Mouse (Mus musculus) G1E (cell line): Measurements from ENCODE around the gene Maml3. TPM values are rescaled to one million over a fixed set of nuclear protein-coding genes. Genes with fewer than 3 reads are reported as not detected.

Source experiments
- ATAC-seq: 2 replicates; pipeline ENCODE4 v1.8.0; 2016; ENCODE audit warnings: mild to moderate bottlenecking; ENCODE audit not compliant: insufficient number of reproducible peaks, poor library complexity, low FRiP score, severe bottlenecking; ENCODE audit errors: extremely low read depth
- DNase-seq: peaks from one replicate; pipeline ENCODE4 v3.0.0; 2012; ENCODE audit warnings: low spot score
- H3K27me3 ChIP-seq: 2 replicates; pipeline ENCODE4 v1.6.1; 2012; ENCODE audit warnings: mild to moderate bottlenecking, low read length, inconsistent platforms; ENCODE audit not compliant: insufficient read depth
- H3K36me3 ChIP-seq: replicated peaks from 2 replicates; pipeline ENCODE3; 2012; ENCODE audit warnings: mild to moderate bottlenecking, inconsistent platforms
- H3K4me1 ChIP-seq: 2 replicates; pipeline ENCODE4 v1.6.1; 2012; ENCODE audit warnings: low read depth, low read length, inconsistent platforms, mixed read lengths; ENCODE audit not compliant: insufficient read depth
- H3K4me3 ChIP-seq: 2 replicates; pipeline ENCODE4 v1.5.1; 2012; ENCODE audit warnings: low read depth, mild to moderate bottlenecking, inconsistent platforms, low read length, moderate library complexity, mixed read lengths
- H3K9me3 ChIP-seq: replicated peaks from 2 replicates; pipeline ENCODE4 v1.6.1; 2012; ENCODE audit warnings: inconsistent platforms
- CTCF ChIP-seq: IDR thresholded peaks from 2 replicates; pipeline ENCODE4 v1.5.1; 2012; ENCODE audit warnings: low read depth, low read length, inconsistent platforms, mixed read lengths
- GATA1 ChIP-seq: IDR thresholded peaks from 2 replicates; pipeline ENCODE4 v1.6.1; 2012; ENCODE audit warnings: borderline replicate concordance, low read length, inconsistent platforms, mixed read lengths
- GATA2 ChIP-seq: IDR thresholded peaks from 2 replicates; pipeline ENCODE4 v1.6.1; 2012; ENCODE audit warnings: low read depth, low read length, inconsistent platforms, borderline replicate concordance
- POLR2AphosphoS5 ChIP-seq: IDR thresholded peaks from 2 replicates; pipeline ENCODE4 v1.6.1; 2012; ENCODE audit warnings: low read depth, low read length, inconsistent platforms; ENCODE audit not compliant: insufficient replicate concordance
- TAL1 ChIP-seq: conservative IDR thresholded peaks from 2 replicates; pipeline ENCODE4 v1.6.1; 2012; ENCODE audit warnings: low read depth, low read length, inconsistent platforms, mixed read lengths
- polyA plus RNA-seq: library from polyadenylated mRNA; stranded (reverse); fragments of >175 nt; gene quantifications from 2 replicates; pipeline ENCODE4 v1.2.3, GENCODE M21; 2012
- total RNA-seq, 2 experiments: library from RNA; stranded (forward) in 1 of 2; stranded (reverse) in 1 of 2; fragments of 200-1000 nt in 1 of 2; fragments of >200 nt in 1 of 2; fragmentation: Nextera tagmentation in 1 of 2; gene quantifications; 2 replicates each; pipeline ENCODE4 v1.2.3; 2014 to 2017

Maml3 gene
- total and polyA plus RNA-seq, 3 experiments, result 0.01 to 0.49 TPM; not detected in 1

DNA sequence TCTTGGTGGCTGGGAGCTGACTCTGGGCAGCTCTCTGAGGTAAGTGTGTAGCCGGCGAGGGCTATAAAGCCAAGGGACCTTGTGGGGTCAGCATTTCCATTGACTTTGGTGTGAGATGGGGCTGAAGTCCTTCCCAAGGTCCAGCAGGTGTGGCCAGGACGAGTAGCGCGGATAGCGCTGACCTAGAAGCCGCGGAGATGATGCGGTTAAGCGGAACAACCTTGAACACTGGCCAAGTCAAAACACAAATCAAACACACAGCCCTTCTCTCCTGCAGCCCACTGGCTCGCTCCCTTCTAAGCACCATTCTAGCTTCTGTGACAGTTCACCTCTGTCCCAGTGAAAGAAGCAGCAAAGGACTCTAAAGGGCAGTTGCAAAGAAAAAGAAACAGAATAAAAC is 225.7 kb downstream of the Maml3 start:
- Histone ChIP-seq H3K9me3 (no peaks in the 10 kb centered on the region), H3K4me3 (no peak overlapping the region), H3K27me3 (no peaks in the 10 kb centered on the region), H3K4me1 (no peaks in the 10 kb centered on the region), H3K36me3 (no peaks in the 10 kb centered on the region)
- DNase-seq (no peak), ATAC-seq (no peak)
- no peak for TF ChIP-seq POLR2AphosphoS5
- TF ChIP-seq GATA2, result no peak
- TF ChIP-seq TAL1, result no peak
- no peak for TF ChIP-seq GATA1
- no peak for TF ChIP-seq CTCF

DNA sequence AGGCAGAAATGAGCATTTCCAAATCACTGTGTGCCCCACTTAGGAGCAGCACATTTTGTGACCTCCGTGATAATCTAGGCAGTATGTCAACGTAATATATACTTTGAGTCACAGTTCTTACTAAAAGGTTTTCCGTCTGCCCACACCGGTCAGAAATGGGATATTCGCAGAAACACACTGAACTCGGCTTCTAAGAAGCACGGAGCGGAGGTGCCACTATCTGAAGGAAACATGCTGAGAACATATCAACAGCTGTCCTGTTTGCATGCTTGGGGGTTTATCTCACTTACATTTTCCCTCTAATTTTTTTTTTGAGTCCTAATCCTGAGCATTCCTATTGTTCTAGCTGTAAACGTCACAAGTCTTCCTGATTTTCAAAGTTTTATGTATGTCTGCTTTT is 226.3 kb downstream of the Maml3 start:
- Histone ChIP-seq H3K4me3 (no peak overlapping the region), H3K27me3 (peaks cover 2% of the 10 kb centered on the region; the same call in 1 of the 2 replicates), H3K36me3 (no peaks in the 10 kb centered on the region), H3K4me1 (no peaks in the 10 kb centered on the region), H3K9me3 (no peaks in the 10 kb centered on the region)
- no peak for DNase-seq
- TF ChIP-seq CTCF (no peak), TAL1 (no peak), GATA2 (no peak), GATA1 (no peak), POLR2AphosphoS5 (no peak)
- ATAC-seq, result no peak

GRCm38 (mm10) chr3:51876729-51877128 is 228.1 kb downstream of the Maml3 start:
- H3K4me3 ChIP-seq, result no peak overlapping the region
- DNase-seq, result no peak
- no peaks in the 10 kb centered on the region for H3K36me3 ChIP-seq
- TF ChIP-seq POLR2AphosphoS5, result no peak
- TF ChIP-seq GATA1, result no peak
- TF ChIP-seq GATA2, result no peak
- no peak for TF ChIP-seq CTCF
- no peak for TF ChIP-seq TAL1
- no peaks in the 10 kb centered on the region for H3K9me3 ChIP-seq
- H3K4me1 ChIP-seq, result no peaks in the 10 kb centered on the region
- ATAC-seq, result no peak
- peaks cover 2% of the 10 kb centered on the region; the same call in 1 of the 2 replicates for H3K27me3 ChIP-seq

GRCm38 (mm10) chr3:51875629-51876028 is 229.2 kb downstream of the Maml3 start:
- H3K9me3 ChIP-seq, result no peaks in the 10 kb centered on the region
- no peak overlapping the region for H3K4me3 ChIP-seq
- peaks cover 2% of the 10 kb centered on the region; the same call in 1 of the 2 replicates for H3K27me3 ChIP-seq
- no peak for TF ChIP-seq CTCF
- TF ChIP-seq GATA2, result no peak
- TF ChIP-seq TAL1, result no peak
- no peak for TF ChIP-seq POLR2AphosphoS5
- no peak for TF ChIP-seq GATA1
- H3K36me3 ChIP-seq, result no peaks in the 10 kb centered on the region
- no peak for ATAC-seq
- H3K4me1 ChIP-seq, result no peaks in the 10 kb centered on the region
- no peak for DNase-seq

DNA sequence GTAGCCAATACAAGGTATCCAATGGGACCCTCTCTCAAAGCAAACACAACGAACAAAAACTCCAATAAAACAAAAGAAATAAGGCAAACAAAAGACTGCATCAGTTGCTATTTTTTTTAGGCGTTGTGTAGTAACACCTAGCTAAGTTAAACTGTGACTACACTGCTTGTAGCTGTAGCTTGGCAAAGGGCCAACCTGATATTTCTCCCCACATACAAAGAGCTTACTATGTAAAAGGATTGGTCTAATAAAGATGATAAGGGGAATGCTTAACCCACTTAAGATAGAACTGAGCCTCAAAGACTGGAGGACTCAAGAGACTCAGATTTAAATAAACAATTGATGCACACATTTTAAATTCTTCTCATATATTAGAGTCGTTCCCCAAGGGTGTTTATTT is 230.6 kb downstream of the Maml3 start:
- Histone ChIP-seq H3K9me3 (no peaks in the 10 kb centered on the region), H3K4me3 (no peak overlapping the region), H3K36me3 (no peaks in the 10 kb centered on the region), H3K27me3 (peaks cover 2% of the 10 kb centered on the region; the same call in 1 of the 2 replicates), H3K4me1 (no peaks in the 10 kb centered on the region)
- TF ChIP-seq GATA1, result no peak
- TF ChIP-seq CTCF, result no peak
- no peak for TF ChIP-seq TAL1
- no peak for TF ChIP-seq POLR2AphosphoS5
- no peak for TF ChIP-seq GATA2
- ATAC-seq (no peak), DNase-seq (no peak)

GRCm38 (mm10) chr3:51872771-51873170 is 232.1 kb downstream of the Maml3 start:
- H3K27me3 ChIP-seq, result peaks cover 2% of the 10 kb centered on the region; the same call in 1 of the 2 replicates
- TF ChIP-seq GATA1 (no peak), GATA2 (no peak), TAL1 (no peak), POLR2AphosphoS5 (no peak), CTCF (no peak)
- ATAC-seq (no peak), DNase-seq (no peak)
- no peaks in the 10 kb centered on the region for H3K36me3 ChIP-seq
- H3K4me1 ChIP-seq, result no peaks in the 10 kb centered on the region
- no peak overlapping the region for H3K4me3 ChIP-seq
- no peaks in the 10 kb centered on the region for H3K9me3 ChIP-seq
